Mouse (Mus musculus): ENCODE data around the gene Snip1. TPM values are rescaled to one million over a fixed set of nuclear protein-coding genes. Genes with fewer than 3 reads are reported as not detected.

The Snip1 gene
- polyA plus RNA-seq, 1 experiment from 2014 or later = 23.2 TPM

DNA sequence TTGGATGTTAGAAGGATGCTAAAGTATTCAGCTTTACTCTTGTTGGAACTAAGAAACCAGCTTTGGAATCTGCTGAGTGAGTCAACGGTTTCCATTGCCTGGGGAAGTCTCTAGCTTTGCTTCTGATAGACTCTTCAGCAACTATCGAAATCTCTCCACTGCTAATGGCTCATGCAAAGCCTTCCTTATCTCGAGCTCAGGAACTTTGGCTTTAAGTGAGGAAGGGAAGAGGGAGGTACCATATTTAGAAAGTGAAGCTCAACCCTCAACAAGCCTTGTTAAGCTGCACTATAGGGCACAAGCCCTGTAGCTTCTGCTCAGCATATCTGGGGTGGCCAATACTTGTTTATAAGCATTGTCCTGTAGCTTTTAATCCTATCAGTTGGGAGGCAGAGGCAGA is 9.2 kb upstream of the Snip1 start:
- no peak overlapping the region for H3K4me3 ChIP-seq (ENCODE audit: low read depth, low read length)
- no peak overlapping the region for H3K9ac ChIP-seq (ENCODE audit: low read depth, low read length)
- no peak for ATAC-seq
- 61% methylated on average over 3 of the region's 3 CpGs for WGBS
- no peak overlapping the region for H3K27ac ChIP-seq (ENCODE audit: low read length)
- H3K4me1 ChIP-seq (ENCODE audit: control insufficient read depth, insufficient read depth, low read length) = peaks cover 3% of the 10 kb centered on the region; the same call in 1 of the 2 replicates
- H3K27me3 ChIP-seq (ENCODE audit: control insufficient read depth, insufficient read depth, low read depth, low read length) = no peaks in the 10 kb centered on the region
- no peak overlapping the region for H3K4me2 ChIP-seq (ENCODE audit: low read length)
- H3K36me3 ChIP-seq (ENCODE audit: control insufficient read depth, insufficient read depth, low read length) = peaks cover 28% of the 10 kb centered on the region
- no peaks in the 10 kb centered on the region for H3K9me3 ChIP-seq (replicated peaks; ENCODE audit: control insufficient read depth, low read length, poor library complexity, severe bottlenecking)

DNA sequence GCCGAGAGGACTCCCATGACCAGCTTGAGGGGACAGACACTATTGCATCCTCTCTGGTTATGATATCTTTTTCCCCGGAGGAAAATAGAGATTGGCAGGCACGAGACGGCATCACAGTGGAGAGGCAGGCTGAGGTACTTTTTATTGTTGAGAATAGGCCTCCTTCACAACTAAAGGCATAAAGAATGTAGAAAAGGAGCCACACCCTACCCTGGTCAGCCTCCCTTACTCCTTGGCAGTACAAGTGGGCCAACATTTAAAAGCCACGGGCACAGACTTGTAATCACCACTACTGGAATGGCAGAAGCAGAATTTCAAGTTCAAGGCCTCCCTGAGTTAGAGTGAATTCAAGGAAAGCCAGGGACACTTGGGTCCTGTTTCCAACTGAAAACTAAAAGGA is 8.4 kb upstream of the Snip1 start:
- ATAC-seq = no peak

GRCm38 (mm10) chr4:125059025-125059424 is 7.4 kb upstream of the Snip1 start:
- Histone ChIP-seq H3K9ac (ENCODE audit: low read depth, low read length) (peak overlapping the region; percentile 18; the same call in 1 of the 2 replicates), H3K27ac (ENCODE audit: low read length) (no peak overlapping the region), H3K9me3 (replicated peaks; ENCODE audit: control insufficient read depth, low read length, poor library complexity, severe bottlenecking) (no peaks in the 10 kb centered on the region), H3K27me3 (ENCODE audit: control insufficient read depth, insufficient read depth, low read depth, low read length) (no peaks in the 10 kb centered on the region), H3K4me3 (ENCODE audit: low read depth, low read length) (peak overlapping the region; percentile 28), H3K4me2 (ENCODE audit: low read length) (peak overlapping the region; percentile 64), H3K36me3 (ENCODE audit: control insufficient read depth, insufficient read depth, low read length) (peaks cover 16% of the 10 kb centered on the region), H3K4me1 (ENCODE audit: control insufficient read depth, insufficient read depth, low read length) (peaks cover 3% of the 10 kb centered on the region; the same call in 1 of the 2 replicates)
- ATAC-seq = peak; percentile 82
- WGBS = 2% methylated on average over 8 of the region's 8 CpGs

More for the DNA sequence above, 8.4 kb upstream of the Snip1 start:
- Histone ChIP-seq H3K27ac (ENCODE audit: low read length) (no peak overlapping the region), H3K9me3 (replicated peaks; ENCODE audit: control insufficient read depth, low read length, poor library complexity, severe bottlenecking) (no peaks in the 10 kb centered on the region), H3K9ac (ENCODE audit: low read depth, low read length) (no peak overlapping the region), H3K27me3 (ENCODE audit: control insufficient read depth, insufficient read depth, low read depth, low read length) (no peaks in the 10 kb centered on the region), H3K4me2 (ENCODE audit: low read length) (no peak overlapping the region), H3K4me1 (ENCODE audit: control insufficient read depth, insufficient read depth, low read length) (peaks cover 3% of the 10 kb centered on the region; the same call in 1 of the 2 replicates), H3K36me3 (ENCODE audit: control insufficient read depth, insufficient read depth, low read length) (peaks cover 24% of the 10 kb centered on the region), H3K4me3 (ENCODE audit: low read depth, low read length) (no peak overlapping the region)
- WGBS = 61% methylated on average over 5 of the region's 5 CpGs

DNA sequence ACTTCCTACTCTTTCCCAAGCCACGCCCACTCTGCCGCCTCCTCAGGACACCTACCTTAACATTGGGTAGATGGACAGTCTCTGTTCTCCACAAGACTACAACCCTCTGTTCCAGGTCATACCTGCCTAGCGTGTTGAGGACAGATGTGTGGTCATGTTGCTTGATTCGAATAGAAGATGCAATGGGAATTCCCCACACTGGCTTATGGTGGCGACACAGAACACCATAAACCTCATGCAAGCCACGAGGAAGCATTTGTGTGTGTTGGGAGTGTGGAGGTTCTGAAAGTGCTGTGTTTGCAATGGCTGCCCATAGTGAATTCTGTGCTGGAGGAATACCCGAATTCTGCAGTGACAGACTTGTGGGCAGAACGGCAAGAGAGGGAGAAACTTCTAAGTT is 2.6 kb upstream of the Snip1 start:
- Histone ChIP-seq H3K27me3 (ENCODE audit: control insufficient read depth, insufficient read depth, low read depth, low read length) (no peaks in the 10 kb centered on the region), H3K4me1 (ENCODE audit: control insufficient read depth, insufficient read depth, low read length) (peaks cover 19% of the 10 kb centered on the region), H3K9me3 (replicated peaks; ENCODE audit: control insufficient read depth, low read length, poor library complexity, severe bottlenecking) (no peaks in the 10 kb centered on the region), H3K9ac (ENCODE audit: low read depth, low read length) (no peak overlapping the region), H3K27ac (ENCODE audit: low read length) (no peak overlapping the region), H3K4me3 (ENCODE audit: low read depth, low read length) (no peak overlapping the region), H3K36me3 (ENCODE audit: control insufficient read depth, insufficient read depth, low read length) (no peaks in the 10 kb centered on the region; the same call in 1 of the 2 replicates), H3K4me2 (ENCODE audit: low read length) (no peak overlapping the region)
- ATAC-seq = no peak
- WGBS = 74% methylated on average over 8 of the region's 8 CpGs

- H3K4me3 ChIP-seq (ENCODE audit: low read depth, low read length) = peak within 1 kb of the TSS; percentile 90
- ATAC-seq = peak; percentile 53
- no peaks in the 10 kb centered on the region for H3K9me3 ChIP-seq (replicated peaks; ENCODE audit: control insufficient read depth, low read length, poor library complexity, severe bottlenecking)
- H3K36me3 ChIP-seq (ENCODE audit: control insufficient read depth, insufficient read depth, low read length) = peaks cover 2% of the 10 kb centered on the region; the same call in 1 of the 2 replicates
- H3K9ac ChIP-seq (ENCODE audit: low read depth, low read length) = peak within 1 kb of the TSS; percentile 88
- peak within 1 kb of the TSS; percentile 94 for H3K4me2 ChIP-seq (ENCODE audit: low read length)
- peak within 1 kb of the TSS; percentile 63 for H3K27ac ChIP-seq (ENCODE audit: low read length)
- peaks cover 17% of the 10 kb centered on the region for H3K4me1 ChIP-seq (ENCODE audit: control insufficient read depth, insufficient read depth, low read length)
- no peaks in the 10 kb centered on the region for H3K27me3 ChIP-seq (ENCODE audit: control insufficient read depth, insufficient read depth, low read depth, low read length)
- 2% methylated on average over 26 of the region's 26 CpGs for WGBS
Measured at GRCm38 (mm10) chr4:125065517-125066307, 760 bp upstream of the Snip1 start, which contains the start of gene Dnali1. Gene Dnali1, minus strand, starts transcription at chr4:125065703.

DNA sequence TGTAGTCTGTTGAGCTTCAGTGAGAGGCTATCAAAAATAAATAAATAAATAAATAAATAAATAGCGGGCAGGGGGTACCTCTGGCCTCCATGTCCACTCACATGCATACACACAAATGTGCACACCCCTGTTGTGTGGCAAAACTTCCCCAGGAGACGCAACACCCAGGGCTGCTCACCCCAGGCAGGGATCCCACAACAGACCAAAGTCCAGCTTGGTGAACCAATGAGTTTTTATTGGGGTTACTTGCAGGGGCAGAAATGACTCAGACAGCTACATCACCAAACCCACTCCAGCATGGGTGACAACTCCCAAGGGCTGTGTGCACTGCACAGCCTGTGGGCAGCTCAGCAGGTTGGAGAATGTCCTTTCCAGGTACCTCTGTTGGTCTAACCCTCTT is 11.2 kb downstream of the Snip1 start:
- H3K9me3 ChIP-seq (replicated peaks; ENCODE audit: control insufficient read depth, low read length, poor library complexity, severe bottlenecking) = no peaks in the 10 kb centered on the region
- H3K4me1 ChIP-seq (ENCODE audit: control insufficient read depth, insufficient read depth, low read length) = no peaks in the 10 kb centered on the region
- ATAC-seq = no peak
- no peak overlapping the region for H3K9ac ChIP-seq (ENCODE audit: low read depth, low read length)
- no peak overlapping the region for H3K4me2 ChIP-seq (ENCODE audit: low read length)
- peaks cover 17% of the 10 kb centered on the region for H3K36me3 ChIP-seq (ENCODE audit: control insufficient read depth, insufficient read depth, low read length)
- WGBS = 92% methylated on average over 2 of the region's 2 CpGs
- H3K27ac ChIP-seq (ENCODE audit: low read length) = no peak overlapping the region
- H3K27me3 ChIP-seq (ENCODE audit: control insufficient read depth, insufficient read depth, low read depth, low read length) = no peaks in the 10 kb centered on the region
- H3K4me3 ChIP-seq (ENCODE audit: low read depth, low read length) = no peak overlapping the region

GRCm38 (mm10) chr4:125078698-125079097 is 12.2 kb downstream of the Snip1 start:
- Histone ChIP-seq H3K36me3 (ENCODE audit: control insufficient read depth, insufficient read depth, low read length) (peaks cover 13% of the 10 kb centered on the region), H3K4me2 (ENCODE audit: low read length) (no peak overlapping the region), H3K4me1 (ENCODE audit: control insufficient read depth, insufficient read depth, low read length) (no peaks in the 10 kb centered on the region; the same call in 1 of the 2 replicates), H3K27me3 (ENCODE audit: control insufficient read depth, insufficient read depth, low read depth, low read length) (no peaks in the 10 kb centered on the region), H3K9me3 (replicated peaks; ENCODE audit: control insufficient read depth, low read length, poor library complexity, severe bottlenecking) (no peaks in the 10 kb centered on the region), H3K27ac (ENCODE audit: low read length) (no peak overlapping the region), H3K9ac (ENCODE audit: low read depth, low read length) (no peak overlapping the region), H3K4me3 (ENCODE audit: low read depth, low read length) (no peak overlapping the region)
- ATAC-seq = no peak
- 94% methylated on average over 2 of the region's 2 CpGs for WGBS

GRCm38 (mm10) chr4:125084403-125085345 is 18.2 kb downstream of the Snip1 start, which contains the start of gene Meaf6:
Gene Meaf6, plus strand, starts transcription at chr4:125085134.
- 1% methylated on average over 63 of the region's 63 CpGs for WGBS
- peak; percentile 87 for ATAC-seq
- Histone ChIP-seq H3K4me1 (ENCODE audit: control insufficient read depth, insufficient read depth, low read length) (peaks cover 18% of the 10 kb centered on the region), H3K9ac (ENCODE audit: low read depth, low read length) (peak within 1 kb of the TSS; percentile 90), H3K4me2 (ENCODE audit: low read length) (peak within 1 kb of the TSS; percentile 73), H3K4me3 (ENCODE audit: low read depth, low read length) (peak within 1 kb of the TSS; percentile 86), H3K27me3 (ENCODE audit: control insufficient read depth, insufficient read depth, low read depth, low read length) (no peaks in the 10 kb centered on the region), H3K9me3 (replicated peaks; ENCODE audit: control insufficient read depth, low read length, poor library complexity, severe bottlenecking) (no peaks in the 10 kb centered on the region), H3K36me3 (ENCODE audit: control insufficient read depth, insufficient read depth, low read length) (peaks cover 3% of the 10 kb centered on the region; the same call in 1 of the 2 replicates), H3K27ac (ENCODE audit: low read length) (peak within 1 kb of the TSS; percentile 99)

Measured in midbrain, embryonic 16.5 days (tissue).